Mouse (Mus musculus): ENCODE data around the gene Spa17. TPM values are rescaled to one million over a fixed set of nuclear protein-coding genes. Genes with fewer than 3 reads are reported as not detected.

Spa17 gene
- total RNA-seq (2023), result 1.1 to 3.6 TPM in 2 of 4 replicates, not detected in the others

DNA sequence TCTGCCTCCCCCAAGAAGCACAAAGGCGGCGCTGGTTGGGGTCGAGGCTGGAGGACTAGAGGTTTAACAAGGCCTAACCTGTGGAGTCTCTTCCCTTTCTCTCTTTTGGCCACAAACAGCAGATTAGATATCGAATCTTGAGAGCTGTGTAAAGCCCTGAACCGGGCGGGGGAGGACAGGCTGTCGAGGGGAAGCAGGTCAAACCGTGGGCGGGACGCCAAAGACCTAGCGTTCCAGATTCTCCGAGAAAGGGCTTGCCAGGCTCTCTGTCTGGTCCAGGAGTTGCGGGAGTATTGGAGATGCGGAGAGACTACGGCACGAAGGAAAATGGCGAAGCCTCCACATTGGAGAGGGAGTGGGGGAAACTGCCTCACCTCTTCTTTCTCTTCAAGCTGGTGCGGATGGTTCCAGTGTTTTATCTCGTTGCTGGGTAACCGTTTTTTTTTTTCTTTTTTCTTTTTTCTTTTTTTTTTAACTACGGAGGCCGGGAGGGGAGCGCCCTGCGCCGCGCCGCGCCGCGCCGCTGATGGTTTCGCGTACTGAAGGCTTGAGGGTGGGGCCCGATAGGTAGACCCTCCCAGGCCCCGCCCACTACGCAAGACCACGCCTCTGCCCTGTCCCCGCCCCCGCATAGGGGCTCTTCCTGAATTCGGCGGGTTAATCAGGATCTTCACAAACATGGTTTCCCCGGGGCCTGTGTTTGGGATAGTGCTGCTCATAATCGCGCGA is at the start of gene Spa17:
Spa17 (minus strand) TSS at position 541 of the 729 bp plus-strand sequence.

DNA sequence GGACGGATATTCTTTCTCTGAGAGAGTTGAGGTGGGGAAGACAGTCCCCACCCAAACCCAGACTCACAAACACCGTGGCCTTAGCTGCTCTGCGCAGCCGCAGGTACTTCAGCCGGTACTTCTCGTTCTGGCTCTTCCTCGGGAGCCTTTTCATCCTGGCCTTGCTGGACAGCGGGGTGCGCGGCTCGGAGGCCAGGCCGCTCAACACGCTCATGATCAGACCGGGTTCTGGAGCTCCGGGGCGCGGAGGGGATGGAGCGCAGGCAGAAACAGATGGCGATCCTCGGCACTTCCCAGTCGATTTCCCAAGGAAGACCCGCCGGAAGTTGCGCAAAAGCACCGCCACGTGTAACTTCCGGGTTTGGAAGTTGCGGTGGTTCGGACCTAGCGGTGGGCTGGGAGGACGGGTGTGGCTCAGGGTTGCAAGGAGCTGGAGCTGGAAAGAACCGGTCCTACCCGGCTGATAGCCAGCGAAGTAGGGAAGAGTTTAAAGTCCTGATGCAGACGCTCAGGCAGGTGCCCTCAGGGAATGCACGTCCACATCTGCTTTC is 43.5 kb upstream of the Spa17 start, which contains the start of gene Tbrg1:
Tbrg1 (minus strand) TSS at position 382 of the 551 bp plus-strand sequence.

DNA sequence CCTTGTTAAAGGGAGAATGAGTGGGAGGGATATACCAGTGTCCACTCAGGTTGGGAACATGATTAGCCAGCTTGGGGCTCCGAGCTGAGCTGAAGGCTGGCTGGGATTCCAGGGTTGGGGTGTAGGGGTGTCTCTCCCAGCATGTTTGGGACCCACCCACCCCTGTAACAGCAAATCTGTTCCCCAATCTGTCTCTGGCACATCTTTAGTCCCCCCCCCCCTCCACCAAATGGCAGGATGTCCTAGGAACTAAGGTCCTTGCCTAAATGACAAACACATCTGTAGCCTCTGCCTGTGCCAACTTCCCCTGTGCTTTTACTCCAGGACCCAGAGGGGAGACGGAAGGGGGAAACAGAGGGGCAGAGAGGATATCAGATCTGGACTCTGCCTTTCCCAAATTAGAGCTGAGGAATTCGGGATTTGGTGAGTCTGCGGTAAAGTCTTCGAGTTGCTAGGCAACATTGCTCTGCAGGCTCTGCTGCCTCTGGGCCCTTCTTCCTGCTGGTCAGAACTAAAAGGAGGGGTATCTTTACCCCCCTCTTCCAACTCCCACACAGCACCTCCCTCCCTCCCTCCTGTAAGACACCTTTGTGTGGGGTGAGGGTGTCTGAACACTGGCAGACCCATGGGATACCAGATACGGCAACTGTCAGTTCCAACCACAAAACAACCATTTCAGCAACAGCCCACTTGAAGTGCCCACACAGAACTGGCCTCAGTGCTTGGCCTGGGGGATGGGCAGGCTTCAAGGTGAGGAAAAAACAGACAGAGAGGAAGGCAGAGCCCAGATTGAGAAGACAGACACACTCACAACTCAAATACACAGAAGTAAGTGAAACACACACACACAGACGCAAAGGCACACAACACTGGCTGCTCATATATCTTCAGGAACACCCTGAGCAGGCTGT is 58.4 kb downstream of the Spa17 start, which contains the start of gene Siae:
Siae (plus strand) TSS at position 861 of the 911 bp plus-strand sequence.

Other genes starting within 250 kb of the Spa17 start
- not detected in 4 replicates for gene Hepacam, start 246.4 kb downstream of the Spa17 start, total RNA-seq (2023)
- gene Robo4, start 211.8 kb downstream of the Spa17 start, total RNA-seq (2023), result not detected in 4 replicates
- gene Robo3, start 180.5 kb downstream of the Spa17 start, total RNA-seq (2023), result not detected in 4 replicates
- gene Msantd2, start 124.4 kb downstream of the Spa17 start, total RNA-seq (2023), result 28.6 to 31.8 TPM (median 29.2 TPM) in 4 replicates
- 1.3 TPM in 1 of 4 replicates, not detected in the others for gene Esam, start 85.6 kb downstream of the Spa17 start, total RNA-seq (2023)
- not detected in 4 replicates for gene Vsig2, start 74.5 kb downstream of the Spa17 start, total RNA-seq (2023)
- 3.2 to 6.0 TPM (median 4.0 TPM) in 4 replicates for gene Nrgn, start 60.8 kb downstream of the Spa17 start, total RNA-seq (2023)
- gene Siae, start 58.0 kb downstream of the Spa17 start, total RNA-seq (2023), result 6.2 to 10.9 TPM (median 9.4 TPM) in 4 replicates
- gene Tbrg1, start 43.6 kb upstream of the Spa17 start, total RNA-seq (2023), result 50.4 to 55.2 TPM (median 52.5 TPM) in 4 replicates
- gene Panx3, start 55.5 kb upstream of the Spa17 start, total RNA-seq (2023), result not detected in 4 replicates
- gene Olfr160, start 102.5 kb upstream of the Spa17 start, total RNA-seq (2023), result not detected in 4 replicates
- gene Olfr874, start 131.4 kb upstream of the Spa17 start, total RNA-seq (2023), result not detected in 4 replicates
- gene Olfr875, start 158.1 kb upstream of the Spa17 start, total RNA-seq (2023), result not detected in 4 replicates
- gene Olfr876, start 189.3 kb upstream of the Spa17 start, total RNA-seq (2023), result not detected in 4 replicates
- gene Olfr877, start 240.5 kb upstream of the Spa17 start, total RNA-seq (2023), result not detected in 4 replicates